In the genomic region with DNA sequence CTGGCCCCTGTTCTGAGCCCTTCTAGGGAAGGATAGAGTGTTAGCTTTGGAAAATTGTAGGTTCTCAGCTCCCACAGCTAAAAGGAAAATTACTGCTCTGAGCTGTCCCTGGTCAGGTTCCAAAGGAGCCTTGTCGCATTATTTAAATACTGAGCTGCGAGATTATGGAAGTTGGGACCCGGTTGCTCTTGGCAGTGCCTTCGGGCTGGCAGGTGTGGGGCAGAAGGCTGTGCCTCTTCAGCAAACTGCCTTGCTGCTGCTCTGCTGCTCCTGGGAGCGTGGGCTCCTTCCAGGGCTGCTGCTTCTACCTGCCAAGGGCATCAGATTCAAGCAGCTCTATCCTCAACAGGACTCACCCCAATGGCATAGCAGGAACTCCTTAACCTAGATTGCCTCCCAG, we compare ENCODE assay signal across 19 mouse cellular contexts.
DNase-seq lines count a peak whose midpoint lies in the region.
"Had no signal": no experiment of that assay in that cellular context is flagged by ENCODE, and none has a peak within 500 bp of the region (broad histone marks: within the 10 kb centered on the region; RNA-seq: fewer than 3 reads in every experiment).

No protein-coding gene starts in this region.

- H3K36me3 ChIP-seq in embryonic facial prominence, embryonic 10.5 days (replicated peaks): no peaks in the 10 kb centered on the region
- H3K36me3 ChIP-seq: embryonic facial prominence, embryonic 13.5 days; forebrain, embryonic 12.5 days; heart, embryonic 10.5 days; hindbrain, embryonic 13.5 days; intestine, embryonic 15.5 days had no signal

- intact Hi-C loops in left cerebral cortex, postnatal 4 days (cut with DNase I): no loop called here
- intact Hi-C loops in left cerebral cortex, postnatal 36 days (cut with DNase I): no loop called here

- DNase-seq in cerebellum, adult 11-12 months: peak; percentile 55
- no peak for DNase-seq in cerebellum, adult 11 months
- DNase-seq in left cerebral cortex, postnatal 4 days: peak; percentile 31
- no peak for DNase-seq in left cerebral cortex, postnatal 36 days (ENCODE audit: low spot score in 2 of 2)
- DNase-seq in cerebellum, adult 9-10 months: peak; percentile 55
- DNase-seq in embryonic facial prominence, embryonic 10.5 days (ENCODE audit: low spot score): no peak
- no peak for DNase-seq in adrenal gland, adult 18-20 months (ENCODE audit: low spot score in 2 of 2)
- DNase-seq: adrenal gland, postnatal 14 days; forebrain, postnatal 0 days; gastrocnemius, postnatal 36 days; heart, adult 18-20 months; heart, postnatal 10 days; heart, postnatal 4 days; kidney, adult 2 months had no signal

- H3K9me3 ChIP-seq in embryonic facial prominence, embryonic 10.5 days: no peaks in the 10 kb centered on the region
- H3K9me3 ChIP-seq: embryonic facial prominence, embryonic 13.5 days; forebrain, embryonic 12.5 days; heart, embryonic 10.5 days; hindbrain, embryonic 13.5 days; intestine, embryonic 15.5 days had no signal

- no peak overlapping the region for H3K27ac ChIP-seq in embryonic facial prominence, embryonic 10.5 days (replicated peaks)
- H3K27ac ChIP-seq: embryonic facial prominence, embryonic 13.5 days; forebrain, embryonic 12.5 days; heart, embryonic 10.5 days; hindbrain, embryonic 13.5 days; intestine, embryonic 15.5 days had no signal

- H3K4me3 ChIP-seq in embryonic facial prominence, embryonic 10.5 days: no peak overlapping the region
- H3K4me3 ChIP-seq: embryonic facial prominence, embryonic 13.5 days; forebrain, embryonic 12.5 days; heart, embryonic 10.5 days; hindbrain, embryonic 13.5 days; intestine, embryonic 15.5 days had no signal

- 85% methylated on average over 5 of the region's 5 CpGs for WGBS in embryonic facial prominence, embryonic 10.5 days

- no peaks in the 10 kb centered on the region for H3K4me1 ChIP-seq in embryonic facial prominence, embryonic 10.5 days
- H3K4me1 ChIP-seq: embryonic facial prominence, embryonic 13.5 days; heart, embryonic 10.5 days; hindbrain, embryonic 13.5 days; intestine, embryonic 15.5 days had no signal

- 0 out of 2 replicates have a peak, but pooled peaks cover 6% of the 10 kb centered on the region for H3K27me3 ChIP-seq in embryonic facial prominence, embryonic 10.5 days (replicated peaks; ENCODE audit: low read depth, poor library complexity, severe bottlenecking)
- H3K27me3 ChIP-seq: forebrain, embryonic 12.5 days; hindbrain, embryonic 13.5 days; intestine, embryonic 15.5 days had no signal

Comparison
In these comparisons a context has a peak if more than half of its experiments do, and no peak if none do; other contexts are left out.
1. DNase-seq: peak in cerebellum, adult 11-12 months (single experiment), left cerebral cortex, postnatal 4 days (single experiment) and cerebellum, adult 9-10 months (single experiment); none in cerebellum, adult 11 months (single experiment), left cerebral cortex, postnatal 36 days (0 of 2), embryonic facial prominence, embryonic 10.5 days (single experiment) and adrenal gland, adult 18-20 months (0 of 2).